Mouse (Mus musculus) brain, embryonic 14.5 days (tissue): Measurements from ENCODE around the gene Vps13d.

Source experiments
- CTCF ChIP-seq: fragments of 200-500 bp; IDR thresholded peaks from 2 replicates; pipeline ENCODE4 v1.5.1; 2012; ENCODE audit warnings: inconsistent platforms, mild to moderate bottlenecking, moderate library complexity, borderline replicate concordance; ENCODE audit not compliant: insufficient read depth, insufficient read length; ENCODE audit errors: extremely low read depth
- POLR2A ChIP-seq: fragments of 200-500 bp; IDR thresholded peaks from 2 replicates; pipeline ENCODE4 v1.6.1; 2012; ENCODE audit warnings: mild to moderate bottlenecking, inconsistent platforms, borderline replicate concordance; ENCODE audit not compliant: poor library complexity, insufficient read depth, insufficient read length, severe bottlenecking; ENCODE audit errors: extremely low read depth

- TF ChIP-seq POLR2A (no peak), CTCF (no peak)
These were observed 148.8 kb downstream of the Vps13d start for GRCm38 (mm10) chr4:145046032-145046401.
